Mouse (Mus musculus) embryonic facial prominence, embryonic 13.5 days (tissue): ENCODE data around the gene Arhgef25. TPM values are rescaled to one million over a fixed set of nuclear protein-coding genes. Genes with fewer than 3 reads are reported as not detected.

Experiments used
- ATAC-seq: fragments of 200-750 bp; cut with Nextera tagmentation; 2 replicates; pipeline ENCODE4 v1.8.0; 2017; ENCODE audit warnings: low read depth; ENCODE audit not compliant: insufficient number of reproducible peaks, insufficient read depth, low FRiP score, low TSS enrichment
- H3K27ac ChIP-seq: fragments of 300-500 bp; sonication (generic); 2 replicates; pipeline ENCODE4 v1.5.1; 2015; ENCODE audit warnings: moderate library complexity, mild to moderate bottlenecking, inconsistent platforms
- H3K27me3 ChIP-seq: fragments of 300-500 bp; sonication (generic); 2 replicates; pipeline ENCODE4 v1.6.1; 2015; ENCODE audit warnings: mild to moderate bottlenecking, inconsistent platforms
- H3K36me3 ChIP-seq: fragments of 300-500 bp; sonication (generic); 2 replicates; pipeline ENCODE4 v1.6.1; 2015; ENCODE audit warnings: mild to moderate bottlenecking, inconsistent platforms
- H3K4me1 ChIP-seq: fragments of 300-500 bp; sonication (generic); 2 replicates; pipeline ENCODE4 v1.6.1; 2015; ENCODE audit warnings: inconsistent platforms
- H3K4me2 ChIP-seq: fragments of 300-500 bp; sonication (generic); 2 replicates; pipeline ENCODE4 v1.6.1; 2015; ENCODE audit warnings: moderate library complexity, mild to moderate bottlenecking, inconsistent platforms
- H3K4me3 ChIP-seq: fragments of 300-500 bp; sonication (generic); 2 replicates; pipeline ENCODE4 v1.5.1; 2015; ENCODE audit warnings: mild to moderate bottlenecking, inconsistent platforms
- H3K9ac ChIP-seq: fragments of 300-500 bp; sonication (generic); 2 replicates; pipeline ENCODE4 v1.6.1; 2015; ENCODE audit warnings: mild to moderate bottlenecking, inconsistent platforms
- H3K9me3 ChIP-seq: fragments of 300-500 bp; sonication (generic); 2 replicates; pipeline ENCODE4 v1.6.1; 2016; ENCODE audit warnings: inconsistent platforms
- WGBS: fragments of 180-500 bp; shearing (Covaris S2); methylation state at CpG from one replicate; pipeline ENCODE4 v1.1.7; 2015; ENCODE audit warnings: mixed read lengths; 5-methylcytosine and 5-hydroxymethylcytosine counted together
- polyA plus RNA-seq: library from polyadenylated mRNA; unstranded; fragments of >200 nt; fragmentation: Nextera tagmentation; extraction: Ambion mirVana; gene quantifications from 2 replicates; pipeline ENCODE4 v1.2.1, GENCODE M21; 2015

Gene Arhgef25
- polyA plus RNA-seq, 1 experiment from 2014 or later = 117 TPM

GRCm38 (mm10) chr10:127185101-127185500, 4.8 kb downstream of the Arhgef25 start:
- ATAC-seq = no peak
- peaks cover 39% of the 10 kb centered on the region for H3K4me1 ChIP-seq
- peaks cover 26% of the 10 kb centered on the region for H3K27me3 ChIP-seq
- H3K27ac ChIP-seq = no peak overlapping the region
- no peak overlapping the region for H3K4me2 ChIP-seq
- peaks cover 50% of the 10 kb centered on the region for H3K36me3 ChIP-seq
- no peak overlapping the region for H3K4me3 ChIP-seq
- 71% methylated on average over 9 of the region's 9 CpGs for WGBS
- H3K9ac ChIP-seq = no peak overlapping the region
- H3K9me3 ChIP-seq = no peaks in the 10 kb centered on the region

GRCm38 (mm10) chr10:127183759-127184158, 6.1 kb downstream of the Arhgef25 start:
- peak overlapping the region; percentile 40; the same call in 1 of the 2 replicates for H3K9ac ChIP-seq
- peaks cover 46% of the 10 kb centered on the region for H3K4me1 ChIP-seq
- peak overlapping the region; percentile 44 for H3K4me2 ChIP-seq
- no peaks in the 10 kb centered on the region for H3K9me3 ChIP-seq
- ATAC-seq = no peak
- peaks cover 50% of the 10 kb centered on the region for H3K36me3 ChIP-seq
- H3K27ac ChIP-seq = no peak overlapping the region
- H3K27me3 ChIP-seq = peaks cover 39% of the 10 kb centered on the region
- 13% methylated on average over 20 of the region's 20 CpGs for WGBS
- H3K4me3 ChIP-seq = peak overlapping the region; percentile 18

GRCm38 (mm10) chr10:127182624-127183023, 7.3 kb downstream of the Arhgef25 start:
- Histone ChIP-seq H3K27me3 (peaks cover 51% of the 10 kb centered on the region), H3K9ac (no peak overlapping the region), H3K4me1 (peaks cover 51% of the 10 kb centered on the region), H3K4me3 (no peak overlapping the region), H3K27ac (no peak overlapping the region), H3K36me3 (peaks cover 50% of the 10 kb centered on the region), H3K9me3 (no peaks in the 10 kb centered on the region), H3K4me2 (no peak overlapping the region)
- ATAC-seq = no peak
- WGBS = 86% methylated on average over 4 of the region's 4 CpGs

- H3K4me2 ChIP-seq = no peak overlapping the region
- whole genome bisulfite sequencing = 69% methylated on average over 6 of the region's 6 CpGs
- peaks cover 51% of the 10 kb centered on the region for H3K4me1 ChIP-seq
- peaks cover 42% of the 10 kb centered on the region for H3K36me3 ChIP-seq
- peaks cover 61% of the 10 kb centered on the region for H3K27me3 ChIP-seq
- H3K4me3 ChIP-seq = no peak overlapping the region
- no peak overlapping the region for H3K27ac ChIP-seq
- no peak overlapping the region for H3K9ac ChIP-seq
- ATAC-seq = no peak
- H3K9me3 ChIP-seq = no peaks in the 10 kb centered on the region
Observed at GRCm38 (mm10) chr10:127181566-127181965, 8.3 kb downstream of the Arhgef25 start.

GRCm38 (mm10) chr10:127180695-127181047, 9.2 kb downstream of the Arhgef25 start:
- H3K27me3 ChIP-seq = peaks cover 68% of the 10 kb centered on the region
- no peaks in the 10 kb centered on the region for H3K9me3 ChIP-seq
- H3K4me3 ChIP-seq = peak overlapping the region; percentile 33
- WGBS = 20% methylated on average over 3 of the region's 3 CpGs
- H3K4me1 ChIP-seq = peaks cover 51% of the 10 kb centered on the region
- no peak for ATAC-seq
- peaks cover 37% of the 10 kb centered on the region for H3K36me3 ChIP-seq
- H3K4me2 ChIP-seq = peak overlapping the region; percentile 58
- H3K27ac ChIP-seq = no peak overlapping the region
- H3K9ac ChIP-seq = no peak overlapping the region

GRCm38 (mm10) chr10:127179871-127180694, 9.8 kb downstream of the Arhgef25 start, which contains the start of gene Slc26a10:
Slc26a10 (minus strand) TSS chr10:127180645.
- H3K4me3 ChIP-seq = peak within 1 kb of the TSS; percentile 33
- peaks cover 68% of the 10 kb centered on the region for H3K27me3 ChIP-seq
- H3K4me2 ChIP-seq = peak within 1 kb of the TSS; percentile 58
- H3K36me3 ChIP-seq = peaks cover 31% of the 10 kb centered on the region
- 2% methylated on average over 34 of the region's 34 CpGs for WGBS
- H3K9me3 ChIP-seq = no peaks in the 10 kb centered on the region
- H3K4me1 ChIP-seq = peaks cover 51% of the 10 kb centered on the region
- no peak within 1 kb of the TSS for H3K27ac ChIP-seq
- ATAC-seq = no peak
- H3K9ac ChIP-seq = peak within 1 kb of the TSS; percentile 61

- H3K9me3 ChIP-seq = no peaks in the 10 kb centered on the region
- 4% methylated on average over 41 of the region's 41 CpGs for WGBS
- peak overlapping the region; percentile 63 for H3K4me2 ChIP-seq
- H3K4me1 ChIP-seq = peaks cover 35% of the 10 kb centered on the region
- H3K4me3 ChIP-seq = peak overlapping the region; percentile 37
- H3K27ac ChIP-seq = no peak overlapping the region
- peaks cover 15% of the 10 kb centered on the region for H3K36me3 ChIP-seq
- no peak for ATAC-seq
- H3K9ac ChIP-seq = peak overlapping the region; percentile 49; the same call in 1 of the 2 replicates
- H3K27me3 ChIP-seq = peaks cover 68% of the 10 kb centered on the region
Observed at GRCm38 (mm10) chr10:127178286-127179027, 11.4 kb downstream of the Arhgef25 start.

- peak overlapping the region; percentile 37 for H3K4me3 ChIP-seq
- H3K9me3 ChIP-seq = no peaks in the 10 kb centered on the region
- peaks cover 7% of the 10 kb centered on the region for H3K36me3 ChIP-seq
- peaks cover 33% of the 10 kb centered on the region for H3K4me1 ChIP-seq
- H3K9ac ChIP-seq = peak overlapping the region; percentile 49; the same call in 1 of the 2 replicates
- ATAC-seq = no peak; the same call in 1 of the 2 replicates
- H3K4me2 ChIP-seq = peak overlapping the region; percentile 63
- H3K27ac ChIP-seq = no peak overlapping the region
- peaks cover 68% of the 10 kb centered on the region for H3K27me3 ChIP-seq
- WGBS = 2% methylated on average over 23 of the region's 23 CpGs
Observed at GRCm38 (mm10) chr10:127177719-127178118, 12.2 kb downstream of the Arhgef25 start.

- Histone ChIP-seq H3K27ac (no peak overlapping the region), H3K4me3 (peak overlapping the region; percentile 37), H3K9ac (no peak overlapping the region), H3K36me3 (peaks cover 3% of the 10 kb centered on the region), H3K4me1 (peaks cover 33% of the 10 kb centered on the region), H3K9me3 (no peaks in the 10 kb centered on the region), H3K4me2 (peak overlapping the region; percentile 63), H3K27me3 (peaks cover 65% of the 10 kb centered on the region)
- ATAC-seq = no peak
- WGBS = 17% methylated on average over 9 of the region's 9 CpGs
Observed at GRCm38 (mm10) chr10:127177235-127177634, 12.6 kb downstream of the Arhgef25 start.

- Histone ChIP-seq H3K9ac (0 out of 2 replicates have a peak overlapping the region, but pooled peaks have one; percentile 36), H3K27me3 (peaks cover 65% of the 10 kb centered on the region), H3K27ac (no peak overlapping the region), H3K4me2 (peak overlapping the region; percentile 37; the same call in 1 of the 2 replicates), H3K36me3 (no peaks in the 10 kb centered on the region), H3K9me3 (no peaks in the 10 kb centered on the region), H3K4me1 (peaks cover 33% of the 10 kb centered on the region), H3K4me3 (peak overlapping the region; percentile 37; the same call in 1 of the 2 replicates)
- 9% methylated on average over 7 of the region's 7 CpGs for WGBS
- no peak for ATAC-seq
Observed at GRCm38 (mm10) chr10:127176756-127177155, 13.1 kb downstream of the Arhgef25 start.

GRCm38 (mm10) chr10:127176228-127176627, 13.7 kb downstream of the Arhgef25 start:
- WGBS = 29% methylated on average over 3 of the region's 3 CpGs
- H3K4me2 ChIP-seq = 0 out of 2 replicates have a peak overlapping the region, but pooled peaks have one; percentile 37
- no peak for ATAC-seq

More at GRCm38 (mm10) chr10:127176228-127176627, 13.7 kb downstream of the Arhgef25 start:
- Histone ChIP-seq H3K9ac (no peak overlapping the region), H3K27ac (no peak overlapping the region), H3K4me3 (no peak overlapping the region), H3K9me3 (no peaks in the 10 kb centered on the region), H3K36me3 (no peaks in the 10 kb centered on the region), H3K27me3 (peaks cover 65% of the 10 kb centered on the region), H3K4me1 (peaks cover 33% of the 10 kb centered on the region)
